Mouse (Mus musculus) intestine, embryonic 15.5 days (tissue): ENCODE measurements around the gene Spred1. TPM values are rescaled to one million over a fixed set of nuclear protein-coding genes. Genes with fewer than 3 reads are reported as not detected.
A peak's percentile ranks its signal among the peaks of the same experiment; 100 is the strongest.

ENCODE experiments used
- ATAC-seq: fragments of 200-750 bp; cut with Nextera tagmentation; 2 replicates; pipeline ENCODE4 v1.8.0; 2017; ENCODE audit warnings: moderate TSS enrichment, moderate library complexity
- H3K27ac ChIP-seq: fragments of 300-500 bp; sonication (generic); 2 replicates; pipeline ENCODE4 v1.5.1; 2015; ENCODE audit warnings: mild to moderate bottlenecking, inconsistent platforms
- H3K27me3 ChIP-seq: fragments of 300-500 bp; sonication (generic); replicated peaks from 2 replicates; pipeline ENCODE4 v1.6.1; 2015; ENCODE audit warnings: inconsistent platforms
- H3K36me3 ChIP-seq: fragments of 300-500 bp; sonication (generic); 2 replicates; pipeline ENCODE4 v1.6.1; 2015; ENCODE audit warnings: inconsistent platforms
- H3K4me1 ChIP-seq: fragments of 300-500 bp; sonication (generic); replicated peaks from 2 replicates; pipeline ENCODE4 v1.6.1; 2015; ENCODE audit warnings: inconsistent platforms
- H3K4me2 ChIP-seq: fragments of 300-500 bp; sonication (generic); replicated peaks from 2 replicates; pipeline ENCODE4 v1.6.1; 2015; ENCODE audit warnings: mild to moderate bottlenecking, inconsistent platforms
- H3K4me3 ChIP-seq: fragments of 300-500 bp; sonication (generic); replicated peaks from 2 replicates; pipeline ENCODE4 v1.5.1; 2015; ENCODE audit warnings: inconsistent platforms
- H3K9ac ChIP-seq: fragments of 300-500 bp; sonication (generic); 2 replicates; pipeline ENCODE4 v1.6.1; 2015; ENCODE audit warnings: inconsistent platforms
- H3K9me3 ChIP-seq: fragments of 300-500 bp; sonication (generic); 2 replicates; pipeline ENCODE4 v1.6.1; 2016; ENCODE audit warnings: inconsistent platforms
- WGBS: fragments of 180-500 bp; shearing (Covaris S2); methylation state at CpG from one replicate; pipeline ENCODE4 v1.1.7; 2015; 5-methylcytosine and 5-hydroxymethylcytosine counted together
- polyA plus RNA-seq: library from polyadenylated mRNA; unstranded; fragments of >200 nt; fragmentation: Nextera tagmentation; extraction: Ambion mirVana; gene quantifications from 2 replicates; pipeline ENCODE4 v1.2.1, GENCODE M21; 2015

Spred1 gene
- polyA plus RNA-seq, 1 experiment from 2014 or later, result 13.0 TPM

GRCm38 (mm10) chr2:117146617-117147016, 25.4 kb downstream of the Spred1 start:
- no peak overlapping the region for H3K4me3 ChIP-seq
- H3K4me2 ChIP-seq, result no peak overlapping the region
- ATAC-seq, result no peak
- 0 out of 2 replicates have a peak, but pooled peaks cover 4% of the 10 kb centered on the region for H3K4me1 ChIP-seq
- no peaks in the 10 kb centered on the region for H3K9me3 ChIP-seq
- no peak overlapping the region for H3K27ac ChIP-seq
- H3K9ac ChIP-seq, result no peak overlapping the region
- no peaks in the 10 kb centered on the region for H3K36me3 ChIP-seq
- no peaks in the 10 kb centered on the region for H3K27me3 ChIP-seq
- 75% methylated on average over 3 of the region's 3 CpGs for WGBS

DNA sequence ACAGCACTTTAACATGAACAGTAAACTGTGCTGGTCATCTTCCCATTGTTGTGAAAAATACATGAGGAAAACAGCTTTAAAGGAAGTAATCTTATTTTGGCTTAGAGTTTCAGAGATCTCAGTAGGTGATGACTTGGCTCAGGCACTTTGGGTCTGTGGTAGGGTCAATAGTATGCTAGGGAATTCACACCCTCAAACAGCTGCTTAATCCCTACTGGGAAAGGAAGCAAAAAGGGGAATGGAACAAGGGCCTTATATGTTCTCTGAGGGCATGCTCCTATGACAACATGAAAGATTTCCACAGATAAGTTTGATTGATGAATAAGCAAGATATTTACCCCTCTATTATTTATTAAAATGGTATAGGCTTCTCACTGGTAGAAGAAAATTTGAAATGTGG, 31.0 kb downstream of the Spred1 start:
- no peaks in the 10 kb centered on the region for H3K27me3 ChIP-seq
- no peaks in the 10 kb centered on the region for H3K36me3 ChIP-seq
- no peak overlapping the region for H3K4me2 ChIP-seq
- no peak overlapping the region for H3K9ac ChIP-seq
- no peak overlapping the region for H3K4me3 ChIP-seq
- no peak overlapping the region for H3K27ac ChIP-seq
- H3K9me3 ChIP-seq, result no peaks in the 10 kb centered on the region
- no peak for ATAC-seq
- H3K4me1 ChIP-seq, result 0 out of 2 replicates have a peak, but pooled peaks cover 4% of the 10 kb centered on the region

GRCm38 (mm10) chr2:117168379-117168778, 47.2 kb downstream of the Spred1 start:
- Histone ChIP-seq H3K36me3 (no peaks in the 10 kb centered on the region), H3K4me2 (no peak overlapping the region), H3K4me3 (no peak overlapping the region), H3K9me3 (no peaks in the 10 kb centered on the region), H3K27me3 (no peaks in the 10 kb centered on the region), H3K9ac (no peak overlapping the region), H3K4me1 (no peaks in the 10 kb centered on the region), H3K27ac (no peak overlapping the region)
- no peak for ATAC-seq
- 76% methylated on average over 2 of the region's 2 CpGs for WGBS

GRCm38 (mm10) chr2:117169037-117169436, 47.9 kb downstream of the Spred1 start:
- ATAC-seq, result no peak
- WGBS, result 57% methylated on average over 3 of the region's 3 CpGs
- H3K9me3 ChIP-seq, result no peaks in the 10 kb centered on the region
- no peaks in the 10 kb centered on the region for H3K27me3 ChIP-seq
- H3K27ac ChIP-seq, result no peak overlapping the region
- no peak overlapping the region for H3K4me2 ChIP-seq
- H3K4me3 ChIP-seq, result no peak overlapping the region
- H3K9ac ChIP-seq, result no peak overlapping the region
- no peaks in the 10 kb centered on the region for H3K36me3 ChIP-seq
- H3K4me1 ChIP-seq, result no peaks in the 10 kb centered on the region

- H3K4me2 ChIP-seq, result no peak overlapping the region
Measured at GRCm38 (mm10) chr2:117172981-117173380, 51.8 kb downstream of the Spred1 start.

DNA sequence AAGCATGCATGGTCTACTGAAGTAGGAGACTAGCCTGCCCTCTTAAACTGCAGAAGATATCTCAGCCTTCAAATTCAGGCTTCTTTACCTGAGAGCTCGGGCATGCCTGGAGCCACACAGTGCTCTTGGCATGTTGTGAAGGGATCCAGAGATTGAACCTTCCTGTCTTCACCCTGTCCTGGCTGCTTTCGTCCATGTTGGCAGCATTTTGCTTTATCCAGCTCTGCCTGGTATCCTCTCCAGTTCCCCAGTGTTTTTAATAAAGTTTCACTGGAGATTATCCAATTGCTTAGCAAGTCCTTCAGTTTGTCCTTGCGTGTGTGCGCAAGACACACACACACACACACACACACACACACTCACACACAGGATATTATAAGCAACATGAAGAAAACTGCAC, 54.9 kb downstream of the Spred1 start:
- no peaks in the 10 kb centered on the region for H3K4me1 ChIP-seq
- no peak overlapping the region for H3K4me2 ChIP-seq
- ATAC-seq, result no peak
- no peak overlapping the region for H3K4me3 ChIP-seq
- no peak overlapping the region for H3K9ac ChIP-seq
- H3K9me3 ChIP-seq, result no peaks in the 10 kb centered on the region
- no peak overlapping the region for H3K27ac ChIP-seq
- 90% methylated on average over 4 of the region's 4 CpGs for WGBS
- H3K27me3 ChIP-seq, result no peaks in the 10 kb centered on the region
- peaks cover 10% of the 10 kb centered on the region for H3K36me3 ChIP-seq

More at GRCm38 (mm10) chr2:117172981-117173380, 51.8 kb downstream of the Spred1 start:
- no peaks in the 10 kb centered on the region for H3K4me1 ChIP-seq
- no peak overlapping the region for H3K9ac ChIP-seq
- no peaks in the 10 kb centered on the region for H3K27me3 ChIP-seq
- H3K27ac ChIP-seq, result no peak overlapping the region
- no peak for ATAC-seq
- H3K36me3 ChIP-seq, result peaks cover 10% of the 10 kb centered on the region
- no peaks in the 10 kb centered on the region for H3K9me3 ChIP-seq
- 82% methylated on average over 4 of the region's 4 CpGs for WGBS
- H3K4me3 ChIP-seq, result no peak overlapping the region

DNA sequence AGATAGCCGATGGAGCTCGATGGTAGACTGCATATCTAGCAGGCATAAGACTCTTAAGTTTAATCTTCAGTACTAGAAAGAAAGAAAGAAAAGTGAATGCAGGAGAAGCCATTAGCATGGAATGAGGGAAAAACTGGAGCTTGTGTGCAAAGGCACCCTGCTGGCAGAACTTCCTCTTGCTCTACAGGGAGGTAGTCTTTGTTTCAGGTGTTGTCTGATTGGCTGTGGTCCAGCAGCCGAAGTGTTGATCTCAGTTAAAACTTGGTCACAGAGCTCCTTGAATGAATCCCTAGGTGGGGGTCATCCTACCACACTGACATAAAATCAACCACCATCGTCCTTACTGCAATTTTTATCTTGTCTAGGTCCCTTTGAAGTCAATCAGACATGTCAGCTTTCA, 55.8 kb downstream of the Spred1 start:
- Histone ChIP-seq H3K4me3 (no peak overlapping the region), H3K4me1 (no peaks in the 10 kb centered on the region), H3K27me3 (no peaks in the 10 kb centered on the region), H3K9ac (no peak overlapping the region), H3K9me3 (no peaks in the 10 kb centered on the region), H3K4me2 (no peak overlapping the region), H3K36me3 (peaks cover 10% of the 10 kb centered on the region), H3K27ac (no peak overlapping the region)
- ATAC-seq, result no peak
- 80% methylated on average over 4 of the region's 4 CpGs for WGBS

DNA sequence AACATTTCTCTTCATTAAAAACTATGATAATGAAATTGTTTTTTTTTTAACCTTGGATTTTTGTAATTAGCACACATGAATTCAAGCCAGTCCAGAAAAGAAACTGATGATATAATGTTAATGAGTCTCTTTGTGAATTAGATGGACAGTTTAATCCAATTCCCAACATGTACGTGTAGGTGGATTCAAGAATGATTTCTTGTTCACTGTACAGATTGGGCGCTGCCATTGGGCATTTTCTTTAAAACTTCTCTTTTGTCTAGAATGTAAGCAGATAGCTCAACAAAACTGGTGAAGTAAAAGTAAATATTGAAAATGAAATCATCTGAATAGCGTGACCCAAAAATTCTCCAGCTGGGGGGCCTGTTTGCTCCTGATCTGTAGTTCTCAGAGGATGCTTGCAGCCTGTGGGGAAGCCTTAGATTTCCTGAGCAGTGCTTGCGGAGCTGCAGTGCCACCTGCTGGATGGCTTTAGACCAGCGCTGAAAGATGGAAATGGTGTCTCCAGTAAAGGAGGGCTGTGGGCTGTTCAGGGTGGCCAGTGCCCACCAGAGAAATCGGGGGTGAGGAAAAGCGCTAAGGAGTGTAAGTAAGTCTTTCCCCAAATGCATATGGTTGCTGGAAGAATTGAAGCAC, 59.2 kb downstream of the Spred1 start:
- H3K27ac ChIP-seq, result no peak overlapping the region
- no peaks in the 10 kb centered on the region for H3K4me1 ChIP-seq
- peak; percentile 82 for ATAC-seq
- 40% methylated on average over 7 of the region's 7 CpGs for WGBS
- no peak overlapping the region for H3K4me2 ChIP-seq
- H3K4me3 ChIP-seq, result no peak overlapping the region
- H3K9ac ChIP-seq, result no peak overlapping the region
- H3K9me3 ChIP-seq, result no peaks in the 10 kb centered on the region
- peaks cover 14% of the 10 kb centered on the region for H3K36me3 ChIP-seq
- no peaks in the 10 kb centered on the region for H3K27me3 ChIP-seq

- Histone ChIP-seq H3K27ac (no peak overlapping the region), H3K36me3 (0 out of 2 replicates have a peak, but pooled peaks cover 4% of the 10 kb centered on the region), H3K27me3 (no peaks in the 10 kb centered on the region), H3K9me3 (no peaks in the 10 kb centered on the region), H3K9ac (no peak overlapping the region), H3K4me3 (no peak overlapping the region), H3K4me1 (no peaks in the 10 kb centered on the region), H3K4me2 (no peak overlapping the region)
- WGBS, result 77% methylated on average over 4 of the region's 4 CpGs
- peak; percentile 66 for ATAC-seq
Measured at GRCm38 (mm10) chr2:117185587-117185986, 64.4 kb downstream of the Spred1 start.

GRCm38 (mm10) chr2:117190915-117191314, 69.7 kb downstream of the Spred1 start:
- no peaks in the 10 kb centered on the region for H3K4me1 ChIP-seq
- no peaks in the 10 kb centered on the region for H3K27me3 ChIP-seq
- H3K4me3 ChIP-seq, result no peak overlapping the region
- ATAC-seq, result no peak
- no peak overlapping the region for H3K9ac ChIP-seq
- H3K36me3 ChIP-seq, result no peaks in the 10 kb centered on the region
- no peak overlapping the region for H3K4me2 ChIP-seq
- no peak overlapping the region for H3K27ac ChIP-seq
- H3K9me3 ChIP-seq, result no peaks in the 10 kb centered on the region

DNA sequence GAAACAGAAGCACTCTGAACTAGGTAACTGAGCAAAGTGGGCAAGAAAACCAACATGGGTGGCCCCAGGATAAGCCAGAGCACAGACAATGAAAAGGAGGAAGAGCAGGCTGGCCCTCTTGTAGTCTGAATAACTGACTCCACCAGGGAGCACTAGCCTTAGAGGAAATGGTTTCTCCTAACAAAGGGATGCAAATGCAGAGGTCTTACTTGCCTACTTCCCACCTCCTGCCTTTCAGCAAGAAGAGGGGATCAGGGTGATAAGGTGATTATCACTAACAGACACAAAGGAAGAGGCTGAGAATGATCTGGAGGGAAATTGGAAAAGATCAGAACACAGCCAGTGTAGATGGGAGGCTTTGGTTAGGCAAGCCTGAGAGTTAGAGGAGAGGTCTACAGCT, 73.1 kb downstream of the Spred1 start:
- Histone ChIP-seq H3K27ac (no peak overlapping the region), H3K27me3 (no peaks in the 10 kb centered on the region)

DNA sequence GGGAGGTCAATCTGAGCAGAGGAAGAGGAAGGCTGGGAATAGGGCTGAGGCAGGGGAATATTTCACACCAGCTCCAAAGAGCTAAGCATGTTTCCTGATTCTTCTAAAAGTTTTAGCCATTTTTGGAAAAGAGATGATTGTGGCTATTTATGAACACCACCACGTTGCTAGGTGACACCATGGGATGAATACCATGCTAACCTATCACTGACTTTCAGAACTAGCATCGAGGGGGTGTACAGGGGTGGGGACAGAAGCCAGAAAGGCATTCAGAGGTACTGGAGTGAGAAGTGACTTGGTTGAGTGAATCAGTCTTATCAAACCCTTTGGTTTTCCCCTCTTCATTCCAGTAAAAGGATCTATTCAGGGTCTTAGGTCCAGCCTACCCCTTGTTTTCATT, 74.0 kb downstream of the Spred1 start:
- Histone ChIP-seq H3K4me2 (no peak overlapping the region), H3K4me3 (no peak overlapping the region), H3K27ac (no peak overlapping the region), H3K9me3 (no peaks in the 10 kb centered on the region), H3K9ac (no peak overlapping the region), H3K4me1 (0 out of 2 replicates have a peak, but pooled peaks cover 5% of the 10 kb centered on the region), H3K27me3 (no peaks in the 10 kb centered on the region), H3K36me3 (no peaks in the 10 kb centered on the region)
- 50% methylated on average over 2 of the region's 2 CpGs for WGBS
- ATAC-seq, result no peak

More for the DNA sequence above, 73.1 kb downstream of the Spred1 start:
- no peak for ATAC-seq
- no peaks in the 10 kb centered on the region for H3K4me1 ChIP-seq
- H3K9me3 ChIP-seq, result no peaks in the 10 kb centered on the region
- H3K36me3 ChIP-seq, result no peaks in the 10 kb centered on the region
- no peak overlapping the region for H3K4me2 ChIP-seq
- H3K4me3 ChIP-seq, result no peak overlapping the region
- no peak overlapping the region for H3K9ac ChIP-seq

DNA sequence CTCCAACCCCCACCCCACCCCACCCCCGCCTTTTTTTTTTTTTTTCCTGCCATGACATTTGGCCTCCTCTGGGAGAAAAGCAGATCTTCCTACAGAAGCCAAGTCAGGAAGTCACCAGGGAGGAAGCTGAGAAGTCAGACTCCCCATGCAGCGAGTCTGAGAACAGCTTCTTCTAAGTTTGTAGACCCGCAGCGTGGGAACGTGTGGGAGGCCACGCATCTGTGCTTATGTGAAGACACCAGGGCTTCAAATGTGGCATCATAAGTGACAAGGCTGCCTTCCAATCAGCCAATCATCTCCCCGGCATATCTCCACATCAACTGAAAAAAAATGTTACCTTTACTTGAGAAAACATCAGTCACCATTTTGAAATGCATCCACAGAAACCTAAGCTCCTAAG, 74.4 kb downstream of the Spred1 start:
- 63% methylated on average over 6 of the region's 7 CpGs for WGBS
- Histone ChIP-seq H3K27me3 (no peaks in the 10 kb centered on the region), H3K9ac (no peak overlapping the region), H3K4me3 (no peak overlapping the region), H3K4me2 (no peak overlapping the region), H3K9me3 (no peaks in the 10 kb centered on the region), H3K36me3 (no peaks in the 10 kb centered on the region), H3K4me1 (0 out of 2 replicates have a peak, but pooled peaks cover 8% of the 10 kb centered on the region), H3K27ac (no peak overlapping the region)
- no peak for ATAC-seq
